Mouse (Mus musculus) midbrain, embryonic 12.5 days (tissue): ENCODE data around the gene Naa40. TPM values are rescaled to one million over a fixed set of nuclear protein-coding genes. Genes with fewer than 3 reads are reported as not detected.

Experiments
- ATAC-seq: fragments of 200-750 bp; cut with Nextera tagmentation; 2 replicates; pipeline ENCODE4 v1.8.0; 2017; ENCODE audit warnings: low read depth, moderate TSS enrichment, moderate library complexity; ENCODE audit not compliant: low FRiP score
- H3K27ac ChIP-seq: fragments of 300-500 bp; sonication (generic); replicated peaks from 2 replicates; pipeline ENCODE4 v1.5.1; 2016; ENCODE audit warnings: mild to moderate bottlenecking
- H3K27me3 ChIP-seq: fragments of 300-500 bp; sonication (generic); 2 replicates; pipeline ENCODE4 v1.6.1; 2016; ENCODE audit warnings: mild to moderate bottlenecking
- H3K36me3 ChIP-seq: fragments of 300-500 bp; sonication (generic); 2 replicates; pipeline ENCODE4 v1.6.1; 2016
- H3K4me1 ChIP-seq: fragments of 300-500 bp; sonication (generic); 2 replicates; pipeline ENCODE4 v1.6.1; 2016
- H3K4me2 ChIP-seq: fragments of 300-500 bp; sonication (generic); replicated peaks from 2 replicates; pipeline ENCODE4 v1.6.1; 2016; ENCODE audit warnings: mild to moderate bottlenecking, moderate library complexity
- H3K4me3 ChIP-seq: fragments of 300-500 bp; sonication (generic); 2 replicates; pipeline ENCODE4 v1.5.1; 2016; ENCODE audit warnings: mild to moderate bottlenecking
- H3K9ac ChIP-seq: fragments of 300-500 bp; sonication (generic); replicated peaks from 2 replicates; pipeline ENCODE4 v1.6.1; 2016; ENCODE audit warnings: mild to moderate bottlenecking, moderate library complexity
- H3K9me3 ChIP-seq: fragments of 300-500 bp; sonication (generic); 2 replicates; pipeline ENCODE4 v1.6.1; 2016; ENCODE audit warnings: mild to moderate bottlenecking
- WGBS: fragments of 180-500 bp; shearing (Covaris S2); methylation state at CpG from one replicate; pipeline ENCODE4 v1.1.7; 2016; 5-methylcytosine and 5-hydroxymethylcytosine counted together
- polyA plus RNA-seq: library from polyadenylated mRNA; unstranded; fragments of >200 nt; fragmentation: Nextera tagmentation; extraction: Ambion mirVana; gene quantifications from 2 replicates; pipeline ENCODE4 v1.2.1, GENCODE M21; 2016

The Naa40 gene
- polyA plus RNA-seq, 1 experiment from 2014 or later, result 91.0 TPM

DNA sequence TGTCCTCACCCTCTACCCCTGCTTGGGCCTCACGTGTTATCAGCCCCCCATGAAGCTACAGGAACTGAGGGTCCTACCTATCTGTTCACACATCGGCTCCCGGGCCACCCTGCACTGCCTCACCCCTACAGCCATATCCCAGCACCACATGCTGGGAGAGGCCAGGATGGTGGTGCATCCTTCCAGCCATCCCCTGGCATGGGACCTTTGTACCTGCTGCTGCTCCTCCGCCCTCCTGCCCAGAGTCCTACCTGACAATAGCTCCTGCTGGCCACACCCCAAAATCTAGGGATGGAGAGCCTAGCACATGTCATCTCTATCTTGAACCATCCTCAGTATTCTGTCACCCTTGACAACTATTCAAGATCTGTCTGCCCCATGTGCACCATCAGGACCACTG is 52.0 kb downstream of the Naa40 start:
- 82% methylated on average over 4 of the region's 4 CpGs for WGBS
- peaks cover 85% of the 10 kb centered on the region for H3K27me3 ChIP-seq
- H3K4me1 ChIP-seq, result peaks cover 51% of the 10 kb centered on the region
- no peak overlapping the region for H3K4me2 ChIP-seq
- H3K4me3 ChIP-seq, result no peak overlapping the region
- H3K9ac ChIP-seq, result no peak overlapping the region; the same call in 1 of the 2 replicates
- no peaks in the 10 kb centered on the region for H3K36me3 ChIP-seq
- no peaks in the 10 kb centered on the region for H3K9me3 ChIP-seq
- ATAC-seq, result no peak
- 0 out of 2 replicates have a peak overlapping the region, but pooled peaks have one; percentile 11 for H3K27ac ChIP-seq

DNA sequence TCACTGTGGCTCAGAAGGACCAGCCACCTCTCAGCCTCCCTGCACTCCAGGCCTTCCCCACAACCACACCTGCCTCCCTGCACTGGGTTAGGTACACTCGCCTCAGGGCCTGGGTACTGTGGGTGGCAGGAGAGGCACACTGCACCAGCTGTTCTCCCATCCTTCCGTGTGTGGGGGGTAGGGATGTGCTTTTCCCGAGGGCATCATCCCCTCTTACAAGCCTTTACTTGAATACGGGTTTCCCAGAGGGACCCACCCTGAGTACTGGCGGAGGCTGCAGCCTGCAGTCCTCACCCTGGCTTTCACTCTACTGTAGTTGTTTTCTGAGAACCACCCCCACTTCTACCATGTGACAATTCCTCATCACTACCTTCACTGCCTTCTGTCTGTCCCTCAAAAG is 53.8 kb downstream of the Naa40 start:
- Histone ChIP-seq H3K27ac (no peak overlapping the region; the same call in 1 of the 2 replicates), H3K4me3 (no peak overlapping the region), H3K9me3 (no peaks in the 10 kb centered on the region), H3K27me3 (peaks cover 87% of the 10 kb centered on the region), H3K9ac (no peak overlapping the region), H3K4me1 (peaks cover 60% of the 10 kb centered on the region), H3K36me3 (no peaks in the 10 kb centered on the region), H3K4me2 (no peak overlapping the region)
- WGBS, result 60% methylated on average over 5 of the region's 5 CpGs
- no peak for ATAC-seq

DNA sequence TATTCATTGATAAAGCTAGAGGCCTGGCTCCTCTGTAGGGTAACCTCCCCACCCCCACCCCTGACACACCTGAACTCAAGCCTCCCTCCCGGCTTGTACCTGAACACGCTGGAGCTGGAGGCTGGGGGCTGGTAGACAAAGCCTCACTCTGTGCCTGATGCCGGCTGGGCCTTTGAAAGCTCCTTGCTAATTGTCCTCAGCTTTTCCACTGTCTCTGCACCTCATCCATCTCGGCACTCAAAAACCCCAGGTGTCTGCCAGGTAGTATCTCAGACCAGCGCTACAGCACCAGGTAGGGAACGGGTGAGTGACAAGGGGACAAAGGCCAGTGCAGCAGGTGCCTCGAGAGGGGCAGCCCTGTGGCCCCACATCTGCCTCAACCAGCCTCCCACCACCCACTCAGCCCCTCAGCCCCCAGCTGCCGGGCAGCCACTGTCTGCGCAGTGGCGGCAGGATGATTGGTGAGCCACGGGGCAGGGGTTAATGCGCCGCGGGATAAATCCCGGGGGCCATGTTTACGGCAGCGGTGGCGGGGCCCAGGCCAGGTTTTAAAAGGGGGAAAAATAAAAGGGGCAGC is 55.2 kb downstream of the Naa40 start:
- Histone ChIP-seq H3K9ac (0 out of 2 replicates have a peak overlapping the region, but pooled peaks have one; percentile 39), H3K4me1 (peaks cover 58% of the 10 kb centered on the region), H3K9me3 (no peaks in the 10 kb centered on the region), H3K4me3 (no peak overlapping the region), H3K27me3 (peaks cover 86% of the 10 kb centered on the region), H3K27ac (no peak overlapping the region), H3K4me2 (peak overlapping the region; percentile 31), H3K36me3 (no peaks in the 10 kb centered on the region)
- WGBS, result 3% methylated on average over 18 of the region's 18 CpGs
- no peak for ATAC-seq

DNA sequence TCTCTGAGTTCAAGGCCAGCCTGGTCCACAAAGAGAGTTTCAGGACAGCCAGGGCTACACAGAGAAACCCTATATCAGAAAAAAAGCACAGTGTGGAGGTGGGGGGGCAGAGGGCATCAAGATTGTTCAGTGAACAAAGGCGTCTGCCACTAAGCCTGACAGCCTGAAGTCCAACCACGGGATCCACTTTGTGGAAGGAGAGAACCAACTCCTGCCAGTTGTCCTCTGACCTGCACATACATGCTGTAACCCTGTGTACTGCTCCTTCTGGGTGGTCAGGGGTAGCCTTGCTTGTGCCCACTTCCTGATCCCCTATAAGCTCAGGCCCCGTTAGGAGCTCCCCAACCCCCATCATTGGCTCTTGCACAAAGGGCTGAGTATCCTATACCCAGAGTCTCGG is 55.9 kb downstream of the Naa40 start:
- Histone ChIP-seq H3K27me3 (peaks cover 90% of the 10 kb centered on the region), H3K27ac (no peak overlapping the region), H3K4me3 (no peak overlapping the region), H3K4me2 (no peak overlapping the region), H3K9me3 (no peaks in the 10 kb centered on the region), H3K4me1 (peaks cover 63% of the 10 kb centered on the region), H3K36me3 (no peaks in the 10 kb centered on the region), H3K9ac (no peak overlapping the region)
- 30% methylated on average over 4 of the region's 4 CpGs for WGBS
- ATAC-seq, result no peak

DNA sequence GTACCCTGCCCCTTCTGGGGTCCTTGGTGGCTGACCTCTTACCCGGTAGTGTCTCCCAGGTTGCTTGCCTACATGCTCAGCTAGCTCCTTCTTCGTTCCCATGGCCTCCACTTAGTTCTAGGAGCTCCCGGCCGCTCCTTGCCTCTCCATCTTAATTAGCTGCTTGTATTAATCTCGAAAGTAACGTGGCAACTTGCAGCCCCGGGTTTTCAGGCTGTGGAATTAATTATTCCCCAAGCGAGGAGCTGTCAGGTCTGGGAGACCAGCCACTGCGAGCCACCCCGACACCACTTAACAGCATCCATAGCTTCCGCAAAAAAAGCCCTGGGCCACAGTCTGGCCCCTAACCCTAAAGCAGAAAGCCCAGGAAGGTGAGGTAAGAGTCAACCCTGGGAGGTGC is 57.6 kb downstream of the Naa40 start:
- Histone ChIP-seq H3K27me3 (peaks cover 96% of the 10 kb centered on the region), H3K9ac (no peak overlapping the region), H3K4me2 (no peak overlapping the region), H3K36me3 (no peaks in the 10 kb centered on the region), H3K9me3 (no peaks in the 10 kb centered on the region), H3K4me3 (no peak overlapping the region), H3K4me1 (peaks cover 64% of the 10 kb centered on the region), H3K27ac (no peak overlapping the region)
- 50% methylated on average over 11 of the region's 11 CpGs for WGBS
- ATAC-seq, result no peak

DNA sequence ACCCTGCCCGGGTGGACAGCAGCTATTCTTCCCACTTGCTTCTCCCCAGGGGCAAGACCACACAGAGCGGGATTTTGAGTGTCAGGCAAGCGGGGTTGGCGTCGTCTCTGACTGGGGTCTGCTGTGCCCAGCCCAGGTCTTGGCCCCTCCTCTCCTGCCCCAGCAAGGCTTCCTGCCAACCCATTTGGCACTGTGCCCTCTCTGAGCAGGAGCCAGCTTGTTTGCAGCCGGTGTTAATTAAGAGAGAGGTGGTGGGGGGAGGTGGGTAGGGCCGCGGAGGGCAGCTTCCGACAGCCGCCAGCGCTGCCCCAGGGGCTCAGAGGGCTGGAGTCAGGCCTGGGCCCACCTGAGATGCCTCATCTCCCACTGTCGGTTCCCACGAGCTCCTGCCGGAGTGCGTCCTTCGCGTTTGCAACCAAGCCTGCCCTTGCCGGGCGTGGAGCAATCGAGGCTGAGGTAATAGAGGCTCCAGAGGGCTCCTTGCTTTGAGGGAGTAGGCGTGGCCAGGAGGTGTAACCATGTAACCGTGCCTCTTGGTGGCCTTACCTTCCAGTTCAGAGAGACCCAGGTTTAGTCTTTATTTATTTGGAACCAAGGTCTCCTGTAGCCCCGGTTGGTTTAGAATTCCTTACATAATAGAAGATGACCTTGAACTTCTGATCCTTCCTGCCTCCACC is 58.6 kb downstream of the Naa40 start:
- ATAC-seq, result peak; percentile 50
- 13% methylated on average over 23 of the region's 23 CpGs for WGBS
- no peaks in the 10 kb centered on the region for H3K9me3 ChIP-seq
- peaks cover 71% of the 10 kb centered on the region for H3K4me1 ChIP-seq
- H3K9ac ChIP-seq, result 0 out of 2 replicates have a peak overlapping the region, but pooled peaks have one; percentile 24
- H3K36me3 ChIP-seq, result no peaks in the 10 kb centered on the region
- no peak overlapping the region for H3K27ac ChIP-seq
- no peak overlapping the region for H3K4me3 ChIP-seq
- H3K4me2 ChIP-seq, result peak overlapping the region; percentile 6; the same call in 1 of the 2 replicates
- peaks cover 95% of the 10 kb centered on the region for H3K27me3 ChIP-seq

DNA sequence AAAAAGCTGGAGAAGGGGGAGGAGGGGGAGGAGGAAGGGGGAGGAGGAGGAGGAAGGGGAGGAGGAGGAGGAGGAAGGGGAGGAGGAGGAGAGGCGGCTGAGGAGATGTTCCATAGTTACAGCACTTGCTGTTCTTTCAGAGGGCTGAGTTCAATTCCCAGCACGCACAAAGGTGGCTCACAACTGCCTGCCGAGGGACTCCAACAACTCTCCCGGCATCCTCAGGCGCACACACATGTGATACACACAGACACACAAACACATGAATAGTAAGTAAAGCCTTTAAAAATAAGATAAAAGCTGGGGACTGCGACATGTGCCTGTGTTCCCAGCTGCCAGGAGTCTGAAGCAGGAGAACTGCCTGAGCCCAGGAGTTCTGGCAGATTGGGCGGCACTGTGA is 59.5 kb downstream of the Naa40 start:
- H3K4me3 ChIP-seq, result no peak overlapping the region
- H3K4me1 ChIP-seq, result peaks cover 73% of the 10 kb centered on the region
- no peaks in the 10 kb centered on the region for H3K9me3 ChIP-seq
- H3K4me2 ChIP-seq, result no peak overlapping the region
- no peak overlapping the region for H3K27ac ChIP-seq
- ATAC-seq, result no peak
- H3K9ac ChIP-seq, result no peak overlapping the region
- peaks cover 89% of the 10 kb centered on the region for H3K27me3 ChIP-seq
- WGBS, result 72% methylated on average over 6 of the region's 7 CpGs
- H3K36me3 ChIP-seq, result no peaks in the 10 kb centered on the region

DNA sequence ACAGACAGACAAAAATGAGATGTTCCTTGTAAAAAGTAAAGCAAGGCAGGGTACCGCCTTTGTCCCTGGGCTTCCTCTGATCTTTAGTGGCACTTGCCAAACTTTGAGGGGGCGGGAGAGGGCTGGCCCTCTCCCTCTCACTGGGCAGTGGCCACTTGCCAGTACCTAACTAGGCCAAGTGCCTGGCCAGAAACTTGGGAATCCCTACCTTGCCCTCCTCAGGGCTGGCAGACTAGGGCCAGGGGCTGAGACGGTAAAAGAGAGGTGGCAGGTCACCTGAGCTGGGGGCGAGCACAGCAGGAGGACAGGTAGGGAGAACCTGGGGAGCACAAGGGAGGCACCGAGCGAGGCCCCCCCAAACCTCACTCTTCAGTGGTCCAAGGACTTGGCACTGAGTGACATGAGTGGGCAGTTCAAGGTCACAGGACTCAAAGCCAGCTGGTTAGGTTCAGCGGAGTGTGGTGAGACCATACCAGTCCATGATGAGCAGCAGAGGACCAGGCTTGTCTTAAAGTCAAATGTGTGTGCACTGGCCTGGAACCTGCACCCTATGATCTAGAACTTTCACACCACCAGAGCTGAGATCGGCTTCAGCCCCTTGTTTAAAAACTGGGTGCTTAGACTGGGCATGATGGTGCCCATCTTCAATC is 60.1 kb downstream of the Naa40 start:
- no peak for ATAC-seq
- 78% methylated on average over 8 of the region's 8 CpGs for WGBS
- no peak overlapping the region for H3K4me3 ChIP-seq
- H3K4me2 ChIP-seq, result no peak overlapping the region
- H3K9ac ChIP-seq, result no peak overlapping the region
- H3K9me3 ChIP-seq, result no peaks in the 10 kb centered on the region
- H3K27ac ChIP-seq, result no peak overlapping the region
- peaks cover 87% of the 10 kb centered on the region for H3K27me3 ChIP-seq
- H3K36me3 ChIP-seq, result no peaks in the 10 kb centered on the region
- H3K4me1 ChIP-seq, result peaks cover 73% of the 10 kb centered on the region

DNA sequence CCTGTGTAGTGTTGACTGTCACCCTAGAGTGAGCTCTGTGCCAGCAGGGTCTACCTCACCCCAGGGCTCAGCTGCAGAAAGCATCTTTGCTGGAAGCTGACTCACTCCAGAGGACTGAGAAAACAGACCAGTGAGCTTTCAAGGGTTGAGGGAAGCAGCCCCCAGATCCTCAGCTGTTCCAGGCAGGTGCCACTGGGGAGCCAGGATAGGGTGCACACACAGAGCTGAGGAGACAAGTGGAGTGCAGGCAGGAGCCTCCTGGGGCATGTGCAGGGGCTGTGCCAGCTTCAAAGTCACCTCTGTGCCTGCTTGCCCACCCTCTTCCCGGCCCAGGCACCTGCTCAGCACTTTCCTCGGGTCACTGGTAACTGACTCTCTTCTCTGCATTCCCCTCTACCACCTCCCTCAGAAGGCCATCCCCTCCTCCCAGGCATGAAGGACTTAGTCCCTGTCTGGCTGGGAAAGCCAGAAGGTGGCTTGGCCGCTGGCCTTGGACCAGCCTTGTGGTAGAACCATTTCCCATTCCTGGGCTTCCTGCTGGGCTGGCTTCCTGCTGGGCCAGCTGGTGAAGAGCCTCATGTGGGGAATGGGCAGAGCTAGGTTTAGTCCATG is 62.0 kb downstream of the Naa40 start:
- Histone ChIP-seq H3K4me3 (no peak overlapping the region), H3K36me3 (no peaks in the 10 kb centered on the region), H3K9ac (no peak overlapping the region), H3K27ac (no peak overlapping the region), H3K4me1 (peaks cover 67% of the 10 kb centered on the region), H3K9me3 (no peaks in the 10 kb centered on the region), H3K4me2 (no peak overlapping the region), H3K27me3 (peaks cover 73% of the 10 kb centered on the region)
- ATAC-seq, result no peak
- 60% methylated on average over 3 of the region's 3 CpGs for WGBS

DNA sequence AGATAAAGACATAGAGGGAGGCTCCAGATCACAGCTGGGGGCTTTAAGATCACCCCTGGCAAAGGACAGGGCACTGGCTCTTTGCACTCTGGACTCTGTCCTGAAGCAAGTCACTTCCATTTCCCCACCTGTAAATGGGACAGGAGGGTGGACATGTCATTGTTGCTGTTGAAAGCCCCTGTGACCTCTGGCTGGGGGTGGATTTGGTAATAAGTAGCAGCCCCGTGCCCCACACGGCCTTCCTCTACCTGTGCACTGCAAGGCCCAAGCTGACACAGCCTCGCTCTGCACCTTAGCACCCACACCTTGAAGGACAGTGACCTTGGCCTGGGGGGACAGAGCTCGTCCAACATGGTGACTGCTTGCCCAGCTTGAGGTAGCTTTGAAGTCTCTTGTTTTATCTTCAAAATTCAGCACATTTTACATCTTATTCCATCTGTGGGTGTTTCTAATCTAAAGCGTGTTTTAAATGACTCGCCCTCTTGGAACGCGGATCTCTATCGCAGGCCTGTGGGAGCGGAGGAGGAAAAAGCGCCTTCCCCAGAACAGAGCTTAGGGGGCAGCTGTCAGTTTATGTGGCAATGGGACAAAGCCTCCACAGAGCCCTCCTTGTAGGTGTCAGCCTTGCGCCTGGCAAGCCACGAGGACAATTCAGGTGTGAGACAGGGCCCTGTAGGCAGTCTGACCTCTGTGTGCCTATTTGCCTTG is 63.0 kb downstream of the Naa40 start:
- H3K4me3 ChIP-seq, result no peak overlapping the region
- ATAC-seq, result no peak
- 0 out of 2 replicates have a peak overlapping the region, but pooled peaks have one; percentile 15 for H3K27ac ChIP-seq
- no peak overlapping the region for H3K9ac ChIP-seq
- no peaks in the 10 kb centered on the region for H3K36me3 ChIP-seq
- peaks cover 62% of the 10 kb centered on the region for H3K4me1 ChIP-seq
- H3K4me2 ChIP-seq, result no peak overlapping the region
- WGBS, result 58% methylated on average over 13 of the region's 13 CpGs
- no peaks in the 10 kb centered on the region for H3K9me3 ChIP-seq
- H3K27me3 ChIP-seq, result peaks cover 72% of the 10 kb centered on the region

DNA sequence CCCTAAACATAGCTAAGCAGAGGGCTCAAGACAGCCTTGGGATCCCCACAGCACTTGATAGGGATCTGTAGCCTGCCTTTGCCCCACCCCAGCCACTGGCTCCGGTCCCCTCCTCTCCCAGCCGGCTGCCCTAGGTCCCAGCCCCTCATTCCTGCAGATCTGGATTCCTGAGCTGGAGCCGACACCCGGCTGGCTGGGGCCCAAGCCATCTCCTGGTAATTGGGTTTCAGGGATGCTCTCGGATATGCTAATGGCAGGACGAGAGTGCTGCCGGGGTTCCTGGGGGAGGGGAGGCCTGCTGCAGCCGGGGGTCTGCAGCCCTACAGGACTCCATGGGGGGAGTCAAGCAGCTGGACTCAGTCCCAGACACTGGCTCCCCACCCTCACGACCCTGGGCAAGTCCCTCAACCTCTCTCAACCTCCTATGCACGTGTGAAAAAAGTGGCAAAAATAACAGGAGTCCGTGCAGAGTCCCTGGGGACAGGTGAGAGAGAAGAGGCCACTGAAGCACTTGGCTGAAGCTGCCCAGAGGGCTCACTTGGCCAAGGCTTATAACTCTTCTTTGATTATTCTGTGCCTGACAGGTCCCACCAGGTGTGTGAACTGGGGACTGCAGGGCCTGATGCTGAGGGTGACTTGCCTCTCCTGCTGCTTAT is 64.8 kb downstream of the Naa40 start:
- Histone ChIP-seq H3K4me1 (peaks cover 61% of the 10 kb centered on the region), H3K9me3 (no peaks in the 10 kb centered on the region), H3K4me2 (no peak overlapping the region), H3K27me3 (peaks cover 61% of the 10 kb centered on the region), H3K4me3 (no peak overlapping the region), H3K27ac (no peak overlapping the region; the same call in 1 of the 2 replicates), H3K9ac (0 out of 2 replicates have a peak overlapping the region, but pooled peaks have one; percentile 17), H3K36me3 (no peaks in the 10 kb centered on the region)
- 7% methylated on average over 11 of the region's 11 CpGs for WGBS
- no peak for ATAC-seq
